Mouse (Mus musculus) lung, postnatal 14 days (tissue): ENCODE measurements around the gene Mgst2.
A peak's percentile ranks its signal among the peaks of the same experiment; 100 is the strongest.

Experiments used
- DNase-seq: peaks from one replicate; pipeline ENCODE4 v3.0.0; 2021

Mgst2 gene

GRCm38 (mm10) chr3:51702701-51703286, 42.6 kb downstream of the Mgst2 start:
- no peak for DNase-seq

- DNase-seq = no peak
Measured at GRCm38 (mm10) chr3:51703478-51703877, 43.3 kb downstream of the Mgst2 start.

- DNase-seq = no peak
Measured at GRCm38 (mm10) chr3:51705220-51705619, 45.1 kb downstream of the Mgst2 start.

GRCm38 (mm10) chr3:51708375-51708745, 48.2 kb downstream of the Mgst2 start:
- DNase-seq = no peak

GRCm38 (mm10) chr3:51708746-51709411, 48.7 kb downstream of the Mgst2 start:
- peak; percentile 88 for DNase-seq

- no peak for DNase-seq
Measured at GRCm38 (mm10) chr3:51712382-51712781, 52.2 kb downstream of the Mgst2 start.

GRCm38 (mm10) chr3:51713233-51713632, 53.1 kb downstream of the Mgst2 start:
- DNase-seq = no peak

GRCm38 (mm10) chr3:51714469-51714868, 54.3 kb downstream of the Mgst2 start:
- no peak for DNase-seq

GRCm38 (mm10) chr3:51717455-51717854, 57.3 kb downstream of the Mgst2 start:
- no peak for DNase-seq

- DNase-seq = no peak
Measured at GRCm38 (mm10) chr3:51717909-51718308, 57.7 kb downstream of the Mgst2 start.

- DNase-seq = peak; percentile 56
Measured at GRCm38 (mm10) chr3:51719373-51719772, 59.2 kb downstream of the Mgst2 start.

- DNase-seq = no peak
Measured at GRCm38 (mm10) chr3:51719982-51720381, 59.8 kb downstream of the Mgst2 start.

- no peak for DNase-seq
Measured at GRCm38 (mm10) chr3:51726257-51726656, 66.1 kb downstream of the Mgst2 start.

- DNase-seq = no peak
Measured at GRCm38 (mm10) chr3:51727487-51727886, 67.3 kb downstream of the Mgst2 start.

- no peak for DNase-seq
Measured at GRCm38 (mm10) chr3:51727968-51728367, 67.8 kb downstream of the Mgst2 start.

GRCm38 (mm10) chr3:51728456-51728855, 68.3 kb downstream of the Mgst2 start:
- DNase-seq = no peak

- DNase-seq = no peak
Measured at GRCm38 (mm10) chr3:51729109-51729918, 69.2 kb downstream of the Mgst2 start.

GRCm38 (mm10) chr3:51730662-51731061, 70.5 kb downstream of the Mgst2 start:
- DNase-seq = no peak

GRCm38 (mm10) chr3:51731949-51732636, 71.9 kb downstream of the Mgst2 start:
- DNase-seq = no peak
